Comparison of ENCODE assay signal across 18 mouse cellular contexts in genomic region chr10:95777701-95778320, GRCm38 (mm10).
DNase-seq lines count a peak whose midpoint lies in the region; ATAC-seq and TF ChIP-seq lines count a peak whose summit lies in the region.
"Had no signal": no experiment of that assay in that cellular context is flagged by ENCODE, and none has a peak within 500 bp of the region (broad histone marks: within the 10 kb centered on the region; RNA-seq: fewer than 3 reads in every experiment).

No protein-coding gene starts in this region.

- no peak for TF ChIP-seq POLR2A in liver, adult 2 months (IDR thresholded peaks at IDR 0.05; ENCODE audit: extremely low read depth, insufficient read depth, low read length)
- no peak for TF ChIP-seq POLR2A in bone marrow, adult 2 months (IDR thresholded peaks at IDR 0.05; ENCODE audit: borderline replicate concordance, control insufficient read depth, low read depth, low read length)

- peaks cover 3% of the 10 kb centered on the region; the same call in 1 of the 2 replicates for H3K79me2 ChIP-seq in liver, adult 2 months (ENCODE audit: control insufficient read depth, insufficient read depth, low read length)

- H3K9ac ChIP-seq in liver, adult 2 months (ENCODE audit: low read depth, low read length), result no peak overlapping the region; the same call in 1 of the 2 replicates
- H3K9ac ChIP-seq in liver, embryonic 11.5 days (ENCODE audit: low read depth, low read length), result no peak overlapping the region
- no peak overlapping the region for H3K9ac ChIP-seq in kidney, embryonic 16.5 days (replicated peaks; ENCODE audit: low read length)
- H3K9ac ChIP-seq in limb, embryonic 12.5 days (replicated peaks), result no peak overlapping the region
- H3K9ac ChIP-seq in midbrain, embryonic 11.5 days (ENCODE audit: low read length), result no peak overlapping the region
- H3K9ac ChIP-seq: heart, embryonic 15.5 days; limb, embryonic 15.5 days; neural tube, embryonic 15.5 days had no signal

- H3K27ac ChIP-seq in liver, adult 2 months (replicated peaks; ENCODE audit: insufficient read depth, low read depth, low read length), result peak overlapping the region; percentile 95
- no peak overlapping the region for H3K27ac ChIP-seq in liver, embryonic 11.5 days (ENCODE audit: low read depth, low read length)
- peak overlapping the region; percentile 68; the same call in 1 of the 2 replicates for H3K27ac ChIP-seq in bone marrow, adult 2 months (ENCODE audit: control insufficient read depth, insufficient read depth, low read depth, low read length, poor library complexity)
- H3K27ac ChIP-seq in kidney, embryonic 16.5 days (ENCODE audit: low read length), result peak overlapping the region; percentile 65
- 0 out of 2 replicates have a peak overlapping the region, but pooled peaks have one; percentile 36 for H3K27ac ChIP-seq in limb, embryonic 12.5 days
- no peak overlapping the region for H3K27ac ChIP-seq in midbrain, embryonic 11.5 days (ENCODE audit: low read depth, low read length)
- H3K27ac ChIP-seq: heart, embryonic 15.5 days; limb, embryonic 15.5 days; neural tube, embryonic 15.5 days had no signal

- H3K9me3 ChIP-seq in liver, embryonic 11.5 days (ENCODE audit: control insufficient read depth, low read length), result no peaks in the 10 kb centered on the region
- no peaks in the 10 kb centered on the region for H3K9me3 ChIP-seq in kidney, embryonic 16.5 days (ENCODE audit: low read length)
- no peaks in the 10 kb centered on the region for H3K9me3 ChIP-seq in limb, embryonic 12.5 days
- H3K9me3 ChIP-seq in midbrain, embryonic 11.5 days (ENCODE audit: control insufficient read depth, low read length), result no peaks in the 10 kb centered on the region
- H3K9me3 ChIP-seq: heart, embryonic 15.5 days; limb, embryonic 15.5 days; neural tube, embryonic 15.5 days had no signal

- no peak overlapping the region for H3K4me2 ChIP-seq in liver, embryonic 11.5 days
- H3K4me2 ChIP-seq in kidney, embryonic 16.5 days (replicated peaks; ENCODE audit: low read depth, low read length), result no peak overlapping the region
- no peak overlapping the region for H3K4me2 ChIP-seq in limb, embryonic 12.5 days
- no peak overlapping the region for H3K4me2 ChIP-seq in midbrain, embryonic 11.5 days
- H3K4me2 ChIP-seq: heart, embryonic 15.5 days; limb, embryonic 15.5 days; neural tube, embryonic 15.5 days had no signal

- peaks cover 35% of the 10 kb centered on the region for H3K4me1 ChIP-seq in liver, adult 2 months (ENCODE audit: control insufficient read depth, insufficient read depth, low read length)
- H3K4me1 ChIP-seq in liver, embryonic 11.5 days (replicated peaks; ENCODE audit: control insufficient read depth, insufficient read depth, low read length), result no peaks in the 10 kb centered on the region
- H3K4me1 ChIP-seq in bone marrow, adult 2 months (ENCODE audit: control insufficient read depth, insufficient read depth, low read length), result peaks cover 5% of the 10 kb centered on the region
- H3K4me1 ChIP-seq in kidney, embryonic 16.5 days (ENCODE audit: insufficient read depth, low read length), result peaks cover 22% of the 10 kb centered on the region
- H3K4me1 ChIP-seq in limb, embryonic 12.5 days (replicated peaks), result peaks cover 38% of the 10 kb centered on the region
- no peaks in the 10 kb centered on the region for H3K4me1 ChIP-seq in midbrain, embryonic 11.5 days (ENCODE audit: control insufficient read depth, insufficient read depth, low read length)
- H3K4me1 ChIP-seq: neural tube, embryonic 15.5 days had no signal

- H3K27me3 ChIP-seq in liver, adult 2 months (ENCODE audit: control insufficient read depth, insufficient read depth, low read length), result no peaks in the 10 kb centered on the region
- H3K27me3 ChIP-seq in liver, embryonic 11.5 days (replicated peaks; ENCODE audit: control insufficient read depth, insufficient read depth, low read length), result no peaks in the 10 kb centered on the region
- H3K27me3 ChIP-seq in kidney, embryonic 16.5 days (ENCODE audit: insufficient read depth, low read length), result no peaks in the 10 kb centered on the region
- H3K27me3 ChIP-seq in limb, embryonic 12.5 days, result no peaks in the 10 kb centered on the region
- H3K27me3 ChIP-seq in midbrain, embryonic 11.5 days (ENCODE audit: control insufficient read depth, insufficient read depth, low read length), result no peaks in the 10 kb centered on the region
- H3K27me3 ChIP-seq: heart, embryonic 15.5 days; limb, embryonic 15.5 days; neural tube, embryonic 15.5 days had no signal

- ATAC-seq in liver, embryonic 11.5 days (replicated peaks; ENCODE audit: low FRiP score), result no peak
- no peak for ATAC-seq in kidney, embryonic 16.5 days (ENCODE audit: low FRiP score, low TSS enrichment)
- no peak for ATAC-seq in limb, embryonic 12.5 days (ENCODE audit: insufficient number of reproducible peaks, insufficient read depth, low FRiP score, low TSS enrichment, low read depth)
- ATAC-seq in erythroblast, adult 5-6 weeks (replicated peaks; ENCODE audit: low FRiP score, poor library complexity, severe bottlenecking), result no peak
- ATAC-seq in midbrain, embryonic 11.5 days (ENCODE audit: low FRiP score), result no peak
- ATAC-seq: hindbrain, embryonic 16.5 days had no signal

- WGBS in liver, adult 2 months, result 86% methylated on average over 15 of the region's 15 CpGs
- 84% methylated on average over 15 of the region's 15 CpGs for WGBS in liver, embryonic 11.5 days
- WGBS in bone marrow, adult 2 months, result 78% methylated on average over 15 of the region's 15 CpGs
- WGBS in kidney, embryonic 16.5 days, result 67% methylated on average over 15 of the region's 15 CpGs
- 63% methylated on average over 15 of the region's 15 CpGs for WGBS in limb, embryonic 12.5 days
- WGBS in midbrain, embryonic 11.5 days, result 90% methylated on average over 15 of the region's 15 CpGs

- no peak for DNase-seq in liver, adult 2 months (ENCODE audit: extremely low read depth, low read depth, low spot score)
- no peak for DNase-seq in liver, embryonic 11.5 days (ENCODE audit: low spot score)
- no peak for DNase-seq in thymus, adult 18-20 months
- DNase-seq in midbrain, embryonic 11.5 days (ENCODE audit: low spot score, missing footprints), result no peak
- DNase-seq: B cell, adult 2 months; cerebellum, adult 2 months; heart, postnatal 4 days; layer of hippocampus, adult 9-11 months; midbrain, embryonic 14.5 days had no signal

- peaks cover 9% of the 10 kb centered on the region for H3K36me3 ChIP-seq in liver, adult 2 months (ENCODE audit: control insufficient read depth, insufficient read depth, low read length)
- no peaks in the 10 kb centered on the region for H3K36me3 ChIP-seq in liver, embryonic 11.5 days (ENCODE audit: control insufficient read depth, insufficient read depth, low read length)
- H3K36me3 ChIP-seq in kidney, embryonic 16.5 days (ENCODE audit: insufficient read depth, low read length), result no peaks in the 10 kb centered on the region
- no peaks in the 10 kb centered on the region for H3K36me3 ChIP-seq in limb, embryonic 12.5 days
- H3K36me3 ChIP-seq in midbrain, embryonic 11.5 days (ENCODE audit: control insufficient read depth, insufficient read depth, low read length), result no peaks in the 10 kb centered on the region
- H3K36me3 ChIP-seq: heart, embryonic 15.5 days; limb, embryonic 15.5 days; neural tube, embryonic 15.5 days had no signal

- H3K4me3 ChIP-seq in liver, adult 2 months (ENCODE audit: insufficient read depth, low read depth, low read length), result no peak overlapping the region
- no peak overlapping the region for H3K4me3 ChIP-seq in liver, embryonic 11.5 days (ENCODE audit: low read depth, low read length)
- no peak overlapping the region for H3K4me3 ChIP-seq in bone marrow, adult 2 months (replicated peaks; ENCODE audit: control insufficient read depth, low read depth, low read length)
- no peak overlapping the region for H3K4me3 ChIP-seq in kidney, embryonic 16.5 days (ENCODE audit: low read length)
- H3K4me3 ChIP-seq in limb, embryonic 12.5 days (replicated peaks), result no peak overlapping the region
- no peak overlapping the region for H3K4me3 ChIP-seq in midbrain, embryonic 11.5 days (ENCODE audit: low read depth, low read length)
- H3K4me3 ChIP-seq: heart, embryonic 15.5 days; limb, embryonic 15.5 days; myocyte; neural tube, embryonic 15.5 days had no signal

- no peak for TF ChIP-seq CTCF in liver, adult 2 months (IDR thresholded peaks at IDR 0.05; ENCODE audit: low read depth, low read length)
- TF ChIP-seq CTCF in bone marrow, adult 2 months (IDR thresholded peaks at IDR 0.05; ENCODE audit: control insufficient read depth, insufficient read depth, low read length), result no peak

Comparison
In these comparisons a context has a peak if more than half of its experiments do, and no peak if none do; other contexts are left out.
1. H3K27ac ChIP-seq: peak in liver, adult 2 months (single experiment), bone marrow, adult 2 months (single experiment), kidney, embryonic 16.5 days (single experiment) and limb, embryonic 12.5 days (single experiment); none in liver, embryonic 11.5 days (single experiment) and midbrain, embryonic 11.5 days (single experiment).